Mouse (Mus musculus) ES-E14 (cell line): Measurements from ENCODE around the gene Mybpc3.

Source experiments
- CHD2 ChIP-seq: IDR thresholded peaks from 2 replicates; pipeline ENCODE4 v1.6.1; 2014; ENCODE audit warnings: mild to moderate bottlenecking, low read depth, low read length, inconsistent platforms
- HCFC1 ChIP-seq: IDR thresholded peaks from 2 replicates; pipeline ENCODE4 v1.6.1; 2012; ENCODE audit warnings: low read length, inconsistent platforms, borderline replicate concordance; ENCODE audit not compliant: insufficient read depth
- MAFK ChIP-seq: IDR thresholded peaks from 2 replicates; pipeline ENCODE4 v1.6.1; 2014; ENCODE audit warnings: mild to moderate bottlenecking, low read depth, low read length, inconsistent platforms; ENCODE audit not compliant: insufficient read depth
- ZC3H11A ChIP-seq: IDR thresholded peaks from 2 replicates; pipeline ENCODE4 v1.6.1; 2012; ENCODE audit warnings: low read depth, mild to moderate bottlenecking, inconsistent platforms, low read length, borderline replicate concordance
- ZNF384 ChIP-seq: IDR thresholded peaks from 2 replicates; pipeline ENCODE4 v1.6.1; 2012; ENCODE audit warnings: low read depth, low read length, inconsistent platforms

- TF ChIP-seq CHD2 (no peak), ZNF384 (no peak), HCFC1 (no peak), ZC3H11A (no peak), MAFK (no peak)
Measured at GRCm38 (mm10) chr2:91121011-91121410, 3.1 kb downstream of the Mybpc3 start.
